Mouse (Mus musculus): ENCODE results near the gene Ubtf. TPM values are rescaled to one million over a fixed set of nuclear protein-coding genes. Genes with fewer than 3 reads are reported as not detected.

Gene Ubtf
- polyA plus RNA-seq, 1 experiment from 2014 or later, result 86.1 TPM

GRCm38 (mm10) chr11:102315690-102316571 lies 3.6 kb downstream of the Ubtf start:
- Histone ChIP-seq H3K4me2 (peak overlapping the region; percentile 90), H3K4me1 (peaks cover 25% of the 10 kb centered on the region), H3K27me3 (no peaks in the 10 kb centered on the region), H3K4me3 (peak overlapping the region; percentile 99), H3K36me3 (peaks cover 32% of the 10 kb centered on the region), H3K27ac (peak overlapping the region; percentile 99), H3K9ac (peak overlapping the region; percentile 100), H3K9me3 (no peaks in the 10 kb centered on the region)
- ATAC-seq (ENCODE audit: borderline replicate concordance, extremely low read depth, low FRiP score, low TSS enrichment), result no peak; the same call in 1 of the 2 replicates
- 12% methylated on average over 14 of the region's 14 CpGs for WGBS

GRCm38 (mm10) chr11:102314321-102314720 lies 5.2 kb downstream of the Ubtf start:
- no peaks in the 10 kb centered on the region for H3K27me3 ChIP-seq
- no peak for ATAC-seq (ENCODE audit: borderline replicate concordance, extremely low read depth, low FRiP score, low TSS enrichment)
- H3K9ac ChIP-seq, result no peak overlapping the region
- peaks cover 33% of the 10 kb centered on the region for H3K4me1 ChIP-seq
- H3K9me3 ChIP-seq, result no peaks in the 10 kb centered on the region
- peaks cover 43% of the 10 kb centered on the region for H3K36me3 ChIP-seq
- no peak overlapping the region for H3K27ac ChIP-seq
- no peak overlapping the region for H3K4me2 ChIP-seq
- 86% methylated on average over 12 of the region's 12 CpGs for WGBS
- no peak overlapping the region for H3K4me3 ChIP-seq

- Histone ChIP-seq H3K4me3 (no peak overlapping the region), H3K27me3 (no peaks in the 10 kb centered on the region), H3K27ac (no peak overlapping the region), H3K4me2 (no peak overlapping the region), H3K4me1 (peaks cover 39% of the 10 kb centered on the region), H3K9me3 (no peaks in the 10 kb centered on the region), H3K36me3 (peaks cover 50% of the 10 kb centered on the region), H3K9ac (no peak overlapping the region)
- no peak for ATAC-seq (ENCODE audit: borderline replicate concordance, extremely low read depth, low FRiP score, low TSS enrichment)
- WGBS, result 89% methylated on average over 6 of the region's 6 CpGs
Measured at GRCm38 (mm10) chr11:102312586-102312985, 7.0 kb downstream of the Ubtf start.

DNA sequence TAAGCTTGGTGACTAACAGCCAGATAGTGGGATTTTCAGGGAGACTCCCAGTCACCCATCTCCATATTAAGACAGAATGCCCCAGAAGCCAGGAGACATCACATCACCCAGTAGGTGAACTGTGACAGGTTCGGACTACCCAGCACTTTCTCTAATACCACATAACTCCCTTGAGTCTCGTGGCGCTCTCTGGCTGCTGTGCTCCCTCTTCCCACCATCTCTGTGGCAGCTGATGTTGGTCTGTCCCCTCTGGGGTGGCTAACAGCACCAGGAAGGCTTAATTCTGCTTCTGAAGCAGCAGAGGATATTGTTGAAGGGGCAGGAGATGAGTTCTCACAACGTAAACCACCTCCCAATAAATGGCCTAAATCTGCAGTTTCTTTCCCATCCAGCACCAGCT lies 7.6 kb downstream of the Ubtf start:
- Histone ChIP-seq H3K4me2 (no peak overlapping the region), H3K9ac (no peak overlapping the region), H3K4me1 (peaks cover 39% of the 10 kb centered on the region), H3K36me3 (peaks cover 56% of the 10 kb centered on the region), H3K4me3 (no peak overlapping the region), H3K27me3 (no peaks in the 10 kb centered on the region), H3K9me3 (no peaks in the 10 kb centered on the region), H3K27ac (no peak overlapping the region)
- no peak for ATAC-seq (ENCODE audit: borderline replicate concordance, extremely low read depth, low FRiP score, low TSS enrichment)
- 86% methylated on average over 4 of the region's 4 CpGs for WGBS

DNA sequence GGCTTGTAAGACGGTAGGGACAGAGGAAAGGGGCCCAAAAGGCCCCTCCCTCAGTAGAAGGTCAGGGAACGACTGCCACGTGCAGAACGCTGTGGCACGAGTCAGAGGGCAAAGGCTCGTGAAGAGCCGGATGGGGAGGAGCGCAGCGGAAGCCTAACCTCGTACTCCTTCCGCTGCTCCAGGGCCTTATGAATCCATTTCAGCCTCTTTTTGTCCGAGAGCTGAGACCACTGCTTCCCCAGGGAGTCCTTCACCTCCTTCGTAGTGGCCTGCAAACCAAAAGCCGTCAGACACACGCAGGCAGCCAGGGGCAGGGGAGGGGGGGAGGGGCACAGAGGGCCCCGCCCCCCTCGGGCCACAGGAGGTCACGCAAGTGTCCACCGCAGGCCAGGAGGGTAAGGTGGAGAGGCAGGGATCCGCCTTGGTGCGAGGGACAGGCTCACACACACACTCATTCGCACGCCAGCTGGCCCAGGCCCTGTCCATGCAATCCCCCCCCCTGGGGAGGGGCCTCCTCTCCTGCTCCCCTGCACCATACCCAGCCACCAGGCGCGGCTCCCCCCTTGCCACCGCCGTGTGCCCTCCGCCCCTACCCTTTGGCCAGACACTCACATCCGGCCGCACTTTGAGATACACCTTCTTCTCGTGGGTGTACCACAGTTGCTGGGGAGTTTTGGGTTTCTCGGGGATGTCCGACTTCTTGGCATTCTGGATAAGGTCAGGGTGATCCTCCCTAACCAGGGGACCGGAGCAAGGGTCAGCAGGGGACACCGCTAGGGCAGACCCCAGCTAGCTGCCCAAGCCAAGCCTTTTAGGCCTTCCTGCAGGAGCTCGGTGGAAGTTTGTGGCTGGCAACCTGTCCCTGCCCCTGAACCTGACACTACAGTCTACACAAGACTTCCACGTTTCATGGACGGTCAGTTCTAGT lies 8.5 kb downstream of the Ubtf start:
- no peak for ATAC-seq (ENCODE audit: borderline replicate concordance, extremely low read depth, low FRiP score, low TSS enrichment)
- H3K27me3 ChIP-seq, result no peaks in the 10 kb centered on the region
- H3K4me3 ChIP-seq, result no peak overlapping the region
- no peak overlapping the region for H3K27ac ChIP-seq
- H3K9ac ChIP-seq, result no peak overlapping the region
- H3K4me1 ChIP-seq, result peaks cover 34% of the 10 kb centered on the region
- H3K4me2 ChIP-seq, result no peak overlapping the region; the same call in 1 of the 2 replicates
- WGBS, result 45% methylated on average over 38 of the region's 38 CpGs
- no peaks in the 10 kb centered on the region for H3K9me3 ChIP-seq
- H3K36me3 ChIP-seq, result peaks cover 65% of the 10 kb centered on the region

- no peak for ATAC-seq (ENCODE audit: borderline replicate concordance, extremely low read depth, low FRiP score, low TSS enrichment)
- WGBS, result 81% methylated on average over 22 of the region's 22 CpGs
- peak overlapping the region; percentile 68; the same call in 1 of the 2 replicates for H3K27ac ChIP-seq
- H3K9ac ChIP-seq, result 0 out of 2 replicates have a peak overlapping the region, but pooled peaks have one; percentile 4
- H3K4me2 ChIP-seq, result peak overlapping the region; percentile 68
- H3K9me3 ChIP-seq, result no peaks in the 10 kb centered on the region
- H3K4me1 ChIP-seq, result peaks cover 25% of the 10 kb centered on the region
- no peaks in the 10 kb centered on the region for H3K27me3 ChIP-seq
- H3K36me3 ChIP-seq, result peaks cover 66% of the 10 kb centered on the region
- peak overlapping the region; percentile 41 for H3K4me3 ChIP-seq
Measured at GRCm38 (mm10) chr11:102309821-102310617, 9.5 kb downstream of the Ubtf start.

GRCm38 (mm10) chr11:102308979-102309378 lies 10.6 kb downstream of the Ubtf start:
- H3K4me2 ChIP-seq, result peak overlapping the region; percentile 68
- peak overlapping the region; percentile 68 for H3K27ac ChIP-seq
- H3K9ac ChIP-seq, result 0 out of 2 replicates have a peak overlapping the region, but pooled peaks have one; percentile 4
- H3K27me3 ChIP-seq, result no peaks in the 10 kb centered on the region
- H3K36me3 ChIP-seq, result peaks cover 55% of the 10 kb centered on the region
- ATAC-seq (ENCODE audit: borderline replicate concordance, extremely low read depth, low FRiP score, low TSS enrichment), result peak; percentile 93
- peak overlapping the region; percentile 41 for H3K4me3 ChIP-seq
- 1% methylated on average over 27 of the region's 27 CpGs for WGBS
- peaks cover 25% of the 10 kb centered on the region for H3K4me1 ChIP-seq
- no peaks in the 10 kb centered on the region for H3K9me3 ChIP-seq

- 82% methylated on average over 9 of the region's 9 CpGs for WGBS
- Histone ChIP-seq H3K4me1 (peaks cover 25% of the 10 kb centered on the region), H3K4me2 (no peak overlapping the region), H3K36me3 (peaks cover 47% of the 10 kb centered on the region), H3K27me3 (no peaks in the 10 kb centered on the region), H3K9me3 (no peaks in the 10 kb centered on the region), H3K4me3 (no peak overlapping the region), H3K9ac (no peak overlapping the region), H3K27ac (no peak overlapping the region)
- no peak for ATAC-seq (ENCODE audit: borderline replicate concordance, extremely low read depth, low FRiP score, low TSS enrichment)
Measured at GRCm38 (mm10) chr11:102308104-102308503, 11.4 kb downstream of the Ubtf start.

DNA sequence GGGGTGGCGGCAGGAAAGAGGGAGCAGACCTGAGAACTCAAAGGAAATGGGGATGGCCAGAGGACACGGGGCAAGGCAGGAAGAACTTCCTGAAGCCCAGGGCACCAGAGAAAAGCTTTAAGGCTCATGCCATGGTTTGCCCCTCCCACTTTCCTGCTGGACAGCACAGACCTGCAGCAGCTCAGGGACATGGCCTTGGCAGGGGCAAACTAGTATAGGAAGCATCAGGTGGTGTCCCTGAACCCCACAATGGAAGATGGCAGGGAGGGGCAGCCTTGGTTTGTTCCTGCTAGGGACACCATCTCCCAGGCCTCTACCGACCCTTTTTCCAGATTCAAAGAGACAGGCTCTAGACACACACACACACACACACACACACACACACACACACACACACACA lies 14.2 kb downstream of the Ubtf start:
- no peak overlapping the region for H3K9ac ChIP-seq
- H3K4me2 ChIP-seq, result no peak overlapping the region
- no peak overlapping the region for H3K4me3 ChIP-seq
- H3K4me1 ChIP-seq, result peaks cover 17% of the 10 kb centered on the region
- H3K36me3 ChIP-seq, result peaks cover 35% of the 10 kb centered on the region
- H3K27me3 ChIP-seq, result no peaks in the 10 kb centered on the region
- no peak for ATAC-seq (ENCODE audit: borderline replicate concordance, extremely low read depth, low FRiP score, low TSS enrichment)
- no peaks in the 10 kb centered on the region for H3K9me3 ChIP-seq
- WGBS, result 38% methylated on average over 3 of the region's 3 CpGs
- no peak overlapping the region for H3K27ac ChIP-seq

DNA sequence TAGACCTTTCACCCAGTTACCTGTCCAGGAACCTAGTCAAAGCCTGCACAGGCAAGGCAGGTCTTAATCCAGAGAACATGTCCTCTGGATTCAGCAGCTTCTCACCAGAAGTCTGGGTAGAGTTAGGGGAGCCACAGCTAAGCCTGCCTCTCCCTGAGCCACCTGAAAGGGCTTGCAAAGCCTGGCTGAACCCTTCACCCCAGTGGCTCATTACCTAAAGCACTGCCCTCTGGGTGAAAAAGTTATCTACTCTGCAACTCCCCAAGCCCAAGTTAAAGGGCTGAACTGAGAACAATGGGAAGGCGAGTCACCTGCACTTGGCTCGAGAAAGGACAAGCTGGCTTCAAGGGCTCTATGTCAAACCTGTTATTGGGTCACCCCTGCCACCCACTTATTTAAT lies 15.4 kb downstream of the Ubtf start:
- Histone ChIP-seq H3K4me3 (no peak overlapping the region), H3K9me3 (no peaks in the 10 kb centered on the region), H3K27me3 (no peaks in the 10 kb centered on the region), H3K4me2 (no peak overlapping the region), H3K27ac (no peak overlapping the region), H3K9ac (no peak overlapping the region), H3K4me1 (peaks cover 5% of the 10 kb centered on the region), H3K36me3 (peaks cover 24% of the 10 kb centered on the region)
- 43% methylated on average over 2 of the region's 2 CpGs for WGBS
- no peak for ATAC-seq (ENCODE audit: borderline replicate concordance, extremely low read depth, low FRiP score, low TSS enrichment)

GRCm38 (mm10) chr11:102299839-102300238 lies 19.7 kb downstream of the Ubtf start:
- H3K27ac ChIP-seq, result no peak overlapping the region
- no peak overlapping the region for H3K4me3 ChIP-seq
- peaks cover 13% of the 10 kb centered on the region for H3K4me1 ChIP-seq
- WGBS, result 13% methylated on average over 1 of the region's 1 CpGs
- no peak for ATAC-seq (ENCODE audit: borderline replicate concordance, extremely low read depth, low FRiP score, low TSS enrichment)
- H3K4me2 ChIP-seq, result no peak overlapping the region
- no peaks in the 10 kb centered on the region for H3K27me3 ChIP-seq
- no peaks in the 10 kb centered on the region for H3K9me3 ChIP-seq
- no peak overlapping the region for H3K9ac ChIP-seq
- no peaks in the 10 kb centered on the region for H3K36me3 ChIP-seq

Data from lung, embryonic 15.5 days (tissue).